Mouse (Mus musculus) stomach, embryonic 14.5 days (tissue): Measurements from ENCODE around the gene Acoxl. TPM values are rescaled to one million over a fixed set of nuclear protein-coding genes. Genes with fewer than 3 reads are reported as not detected.

Experiments
- ATAC-seq: fragments of 200-750 bp; cut with Nextera tagmentation; 2 replicates; pipeline ENCODE4 v1.8.0; 2017; ENCODE audit warnings: low read depth, moderate TSS enrichment; ENCODE audit not compliant: insufficient number of reproducible peaks, insufficient read depth, low FRiP score
- H3K27ac ChIP-seq: fragments of 300-500 bp; sonication (generic); 2 replicates; pipeline ENCODE4 v1.5.1; 2014; ENCODE audit warnings: mild to moderate bottlenecking, low read length, moderate library complexity, mixed read lengths
- H3K27me3 ChIP-seq: fragments of 300-500 bp; sonication (generic); 2 replicates; pipeline ENCODE4 v1.6.1; 2014; ENCODE audit warnings: low read length, control low read depth, mixed read lengths; ENCODE audit not compliant: control insufficient read depth, insufficient read depth
- H3K36me3 ChIP-seq: fragments of 300-500 bp; sonication (generic); 2 replicates; pipeline ENCODE4 v1.6.1; 2014; ENCODE audit warnings: mild to moderate bottlenecking, control low read depth, low read length, moderate library complexity, mixed read lengths; ENCODE audit not compliant: control insufficient read depth, insufficient read depth
- H3K4me1 ChIP-seq: fragments of 300-500 bp; sonication (generic); 2 replicates; pipeline ENCODE4 v1.6.1; 2014; ENCODE audit warnings: low read length, control low read depth, mixed read lengths; ENCODE audit not compliant: control insufficient read depth, insufficient read depth
- H3K4me2 ChIP-seq: fragments of 300-500 bp; sonication (generic); replicated peaks from 2 replicates; pipeline ENCODE4 v1.6.1; 2014; ENCODE audit warnings: low read depth, low read length, control low read depth
- H3K4me3 ChIP-seq: fragments of 300-500 bp; sonication (generic); 2 replicates; pipeline ENCODE4 v1.5.1; 2014; ENCODE audit warnings: low read depth, low read length, control low read depth
- H3K9ac ChIP-seq: fragments of 300-500 bp; sonication (generic); replicated peaks from 2 replicates; pipeline ENCODE4 v1.6.1; 2014; ENCODE audit warnings: low read depth, mild to moderate bottlenecking, control low read depth, low read length, moderate library complexity, mixed read lengths
- H3K9me3 ChIP-seq: fragments of 300-500 bp; sonication (generic); 2 replicates; pipeline ENCODE4 v1.6.1; 2016; ENCODE audit warnings: low read depth, low read length, control low read depth; ENCODE audit not compliant: control insufficient read depth
- WGBS: fragments of 180-500 bp; shearing (Covaris S2); extraction: QIAGEN DNeasy Blood & Tissue Kit; methylation state at CpG from one replicate; pipeline ENCODE4 v1.1.7; 2014; 5-methylcytosine and 5-hydroxymethylcytosine counted together
- polyA plus RNA-seq: library from polyadenylated mRNA; unstranded; fragments of >200 nt; fragmentation: Nextera tagmentation; extraction: Ambion mirVana; gene quantifications from 2 replicates; pipeline ENCODE4 v1.2.1, GENCODE M21; 2014

The Acoxl gene
- polyA plus RNA-seq, 1 experiment from 2014 or later: 0.16 TPM

DNA sequence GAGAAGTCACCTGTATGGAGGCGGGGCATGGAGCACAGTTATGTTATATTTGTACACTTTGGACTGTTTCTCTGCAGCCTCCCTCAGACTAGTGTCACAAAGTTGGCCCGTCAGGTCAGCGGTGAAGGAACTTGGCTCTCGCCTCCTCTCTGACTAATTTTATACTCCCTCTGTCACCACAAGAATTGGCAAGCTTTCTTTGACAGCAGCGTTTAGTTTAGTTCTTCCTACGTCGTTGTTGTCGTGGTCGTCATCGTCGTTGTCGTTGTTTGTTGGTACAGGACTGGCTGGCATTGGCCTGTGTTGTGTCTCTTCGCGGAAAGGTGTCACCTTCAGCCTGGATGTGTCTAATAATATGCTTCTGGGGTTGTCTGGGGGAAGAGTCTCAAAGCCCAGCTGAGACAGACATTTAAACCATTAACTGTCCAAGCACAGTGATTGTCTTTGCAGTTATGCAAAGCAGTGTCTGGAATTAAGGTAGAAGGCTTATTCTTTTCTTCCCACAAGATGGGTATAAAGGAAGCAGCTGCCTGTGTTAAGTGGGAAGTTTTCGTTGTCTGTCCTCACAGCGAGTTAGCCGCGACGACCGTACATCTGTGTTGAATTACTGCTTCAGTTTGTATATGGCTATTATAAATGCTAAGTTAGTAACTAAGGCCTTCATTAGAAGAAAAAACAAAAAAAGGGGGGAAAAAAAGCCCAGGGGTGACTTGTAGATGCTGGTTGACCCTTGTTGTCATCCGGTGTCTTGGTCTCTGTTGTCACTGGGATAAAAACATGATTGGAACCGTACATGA is 299.0 kb downstream of the Acoxl start:
- H3K4me3 ChIP-seq: no peak overlapping the region
- H3K4me2 ChIP-seq: no peak overlapping the region
- H3K9ac ChIP-seq: no peak overlapping the region
- peaks cover 12% of the 10 kb centered on the region for H3K36me3 ChIP-seq
- no peaks in the 10 kb centered on the region for H3K27me3 ChIP-seq
- no peak overlapping the region for H3K27ac ChIP-seq
- ATAC-seq: no peak
- 86% methylated on average over 22 of the region's 22 CpGs for WGBS
- H3K9me3 ChIP-seq: no peaks in the 10 kb centered on the region
- no peaks in the 10 kb centered on the region for H3K4me1 ChIP-seq

DNA sequence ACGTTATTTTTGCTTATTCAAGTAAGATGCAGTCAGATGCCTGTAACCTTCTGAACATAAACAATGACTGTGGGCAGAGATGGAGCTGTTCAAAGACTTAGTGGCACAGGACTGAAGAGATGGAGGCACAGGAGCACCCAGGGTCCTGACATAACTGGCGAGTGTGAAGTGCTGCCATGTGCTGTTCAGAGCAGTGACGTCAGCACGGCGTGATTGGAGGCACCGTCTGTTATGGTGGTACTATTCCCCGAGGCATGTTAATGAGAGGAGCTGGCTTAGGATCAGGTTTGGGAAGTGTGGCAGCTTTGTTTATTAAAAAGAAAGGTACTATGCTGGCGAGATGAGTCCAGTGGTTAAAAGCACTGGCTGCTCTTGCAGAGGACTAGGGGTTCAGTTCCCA is 300.2 kb downstream of the Acoxl start:
- Histone ChIP-seq H3K4me2 (no peak overlapping the region), H3K4me3 (no peak overlapping the region), H3K4me1 (no peaks in the 10 kb centered on the region), H3K9me3 (no peaks in the 10 kb centered on the region), H3K27ac (no peak overlapping the region), H3K27me3 (no peaks in the 10 kb centered on the region), H3K36me3 (peaks cover 8% of the 10 kb centered on the region), H3K9ac (no peak overlapping the region)
- no peak for ATAC-seq
- WGBS: 74% methylated on average over 8 of the region's 8 CpGs

DNA sequence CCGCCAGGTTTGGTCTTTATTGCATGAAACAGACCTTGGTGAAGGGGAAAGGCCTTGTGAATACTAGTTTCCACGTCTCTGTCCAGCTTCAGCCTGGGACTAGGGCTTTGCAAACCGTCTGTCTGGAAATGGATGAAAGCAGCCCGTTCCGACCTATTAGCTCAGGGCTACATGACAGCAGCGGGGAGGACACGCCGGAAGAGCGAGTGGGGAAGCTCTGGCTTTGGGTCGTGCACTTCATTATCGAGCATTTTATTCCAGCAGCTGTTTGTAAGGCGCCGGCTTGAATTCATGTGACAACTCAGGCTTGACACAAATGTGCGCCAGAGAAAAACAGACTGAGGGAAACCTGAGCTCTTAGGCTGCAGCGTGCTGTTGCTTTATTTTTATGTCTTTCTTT is 301.1 kb downstream of the Acoxl start:
- ATAC-seq: no peak
- H3K9me3 ChIP-seq: no peaks in the 10 kb centered on the region
- WGBS: 67% methylated on average over 15 of the region's 15 CpGs

DNA sequence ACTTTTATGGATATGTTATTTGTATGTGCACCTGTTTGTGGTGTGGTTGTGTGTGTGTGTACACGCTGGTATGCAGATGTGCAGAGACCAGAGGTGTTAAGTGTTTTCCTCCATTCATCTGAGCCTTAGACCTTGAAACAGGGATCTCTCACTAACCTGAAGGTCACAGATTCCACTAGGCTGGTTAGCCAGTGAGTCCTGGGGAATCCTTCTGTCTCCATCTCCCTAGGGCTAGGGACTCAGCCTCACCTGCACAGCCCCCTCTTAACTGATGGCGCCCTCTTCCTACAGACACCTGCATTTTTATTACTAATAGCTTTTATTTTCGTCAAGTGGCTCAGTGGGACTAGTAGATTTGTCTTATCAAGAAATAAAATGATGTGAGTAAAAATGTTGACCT is 301.5 kb downstream of the Acoxl start:
- Histone ChIP-seq H3K27me3 (no peaks in the 10 kb centered on the region), H3K27ac (no peak overlapping the region; the same call in 1 of the 2 replicates), H3K36me3 (peaks cover 7% of the 10 kb centered on the region), H3K4me1 (no peaks in the 10 kb centered on the region), H3K4me3 (no peak overlapping the region), H3K4me2 (no peak overlapping the region), H3K9ac (no peak overlapping the region), H3K9me3 (no peaks in the 10 kb centered on the region)
- 87% methylated on average over 3 of the region's 3 CpGs for WGBS
- ATAC-seq: no peak

More for the DNA sequence above, 301.1 kb downstream of the Acoxl start:
- no peak overlapping the region for H3K27ac ChIP-seq
- no peaks in the 10 kb centered on the region for H3K4me1 ChIP-seq
- peaks cover 11% of the 10 kb centered on the region for H3K36me3 ChIP-seq
- no peak overlapping the region for H3K4me3 ChIP-seq
- H3K9ac ChIP-seq: no peak overlapping the region
- H3K4me2 ChIP-seq: no peak overlapping the region
- no peaks in the 10 kb centered on the region for H3K27me3 ChIP-seq

DNA sequence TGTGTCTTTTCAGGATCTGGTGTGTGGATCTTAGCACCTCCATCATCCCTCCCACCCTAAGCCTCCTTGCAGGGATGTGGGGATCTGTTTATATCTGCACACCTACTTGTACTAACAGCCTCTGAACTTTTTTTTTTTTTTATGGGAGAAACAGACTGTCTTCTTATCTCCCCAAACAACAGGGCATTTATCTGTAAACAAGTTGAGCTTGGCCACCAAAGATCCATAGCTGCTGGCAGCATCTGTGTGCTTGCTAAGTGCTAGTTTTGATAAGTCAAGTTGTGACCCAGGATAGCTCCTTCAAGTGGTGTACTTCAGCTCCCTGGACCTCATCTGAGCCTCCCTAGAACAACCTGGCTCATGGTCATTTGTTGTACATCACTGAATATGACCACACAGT is 305.3 kb downstream of the Acoxl start:
- H3K27me3 ChIP-seq: no peaks in the 10 kb centered on the region
- no peak overlapping the region for H3K27ac ChIP-seq
- peaks cover 25% of the 10 kb centered on the region for H3K36me3 ChIP-seq
- H3K4me1 ChIP-seq: 0 out of 2 replicates have a peak, but pooled peaks cover 2% of the 10 kb centered on the region
- ATAC-seq: no peak
- H3K9me3 ChIP-seq: no peaks in the 10 kb centered on the region
- H3K4me3 ChIP-seq: no peak overlapping the region
- no peak overlapping the region for H3K9ac ChIP-seq
- H3K4me2 ChIP-seq: no peak overlapping the region

DNA sequence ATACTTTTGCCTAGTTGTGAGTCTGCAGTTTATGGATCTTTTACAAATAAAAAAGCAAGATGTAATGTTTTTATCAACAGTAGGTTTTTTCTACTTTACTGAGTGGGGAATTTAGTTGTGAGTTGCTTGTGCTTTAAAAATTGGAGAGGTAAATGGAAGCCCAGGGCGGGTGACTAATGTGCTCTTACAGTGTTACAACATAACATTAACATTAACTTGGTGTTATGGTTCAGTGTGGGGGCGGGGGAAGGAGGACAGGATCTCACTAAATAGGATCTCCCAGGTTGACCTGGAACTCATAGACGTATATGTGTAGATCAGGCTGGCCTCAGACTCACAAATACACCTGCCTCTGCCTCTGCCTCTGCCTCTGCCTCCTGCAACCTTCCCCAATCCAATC is 306.8 kb downstream of the Acoxl start:
- no peak for ATAC-seq
- Histone ChIP-seq H3K4me2 (no peak overlapping the region), H3K9ac (no peak overlapping the region), H3K9me3 (no peaks in the 10 kb centered on the region), H3K36me3 (peaks cover 30% of the 10 kb centered on the region), H3K27ac (no peak overlapping the region), H3K27me3 (no peaks in the 10 kb centered on the region), H3K4me1 (0 out of 2 replicates have a peak, but pooled peaks cover 2% of the 10 kb centered on the region), H3K4me3 (no peak overlapping the region)
- WGBS: 48% methylated on average over 3 of the region's 3 CpGs

DNA sequence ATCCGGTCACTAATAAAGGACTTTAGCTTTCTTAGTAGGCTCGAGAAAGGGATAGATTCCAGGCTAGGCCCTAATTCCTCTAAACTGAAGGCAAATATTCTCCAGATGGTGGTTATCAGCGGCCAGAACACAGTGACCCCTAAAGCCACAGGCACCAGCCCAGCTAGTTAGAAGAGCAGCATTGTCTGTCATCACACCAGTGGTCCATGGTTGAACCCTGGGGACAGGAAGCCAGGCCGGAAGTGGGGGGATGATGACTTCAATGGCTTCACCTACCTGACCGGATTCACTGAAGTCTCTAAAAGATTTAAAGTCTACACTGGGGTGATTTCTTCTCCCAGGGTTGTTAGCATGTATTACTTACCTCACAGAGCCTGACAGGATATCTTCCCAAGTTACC is 310.9 kb downstream of the Acoxl start:
- Histone ChIP-seq H3K36me3 (peaks cover 28% of the 10 kb centered on the region), H3K9me3 (no peaks in the 10 kb centered on the region), H3K27me3 (no peaks in the 10 kb centered on the region), H3K27ac (no peak overlapping the region), H3K9ac (no peak overlapping the region), H3K4me3 (no peak overlapping the region), H3K4me2 (no peak overlapping the region), H3K4me1 (0 out of 2 replicates have a peak, but pooled peaks cover 2% of the 10 kb centered on the region)
- ATAC-seq: no peak
- 86% methylated on average over 5 of the region's 5 CpGs for WGBS

DNA sequence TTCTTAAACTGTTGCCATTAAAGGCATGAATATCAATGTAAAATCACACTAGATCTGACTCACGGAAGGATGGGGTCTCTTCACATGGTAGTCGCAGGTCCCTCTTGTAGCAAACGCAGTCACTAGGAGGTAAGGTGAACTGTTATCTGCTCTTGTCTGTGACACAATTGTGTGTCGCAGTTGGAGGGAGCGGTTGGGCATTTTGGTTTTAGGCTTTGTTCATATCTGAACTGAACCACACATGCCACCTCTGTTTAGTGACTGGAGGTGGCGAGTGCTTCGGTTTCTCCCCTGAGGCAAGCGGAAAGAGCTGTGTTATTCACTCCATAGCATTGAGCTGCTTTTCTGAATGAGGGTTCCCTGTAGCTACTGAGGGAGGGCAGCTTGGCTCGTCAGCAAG is 313.5 kb downstream of the Acoxl start:
- 94% methylated on average over 9 of the region's 9 CpGs for WGBS
- no peaks in the 10 kb centered on the region for H3K9me3 ChIP-seq
- no peak for ATAC-seq
- H3K4me1 ChIP-seq: peaks cover 14% of the 10 kb centered on the region
- no peaks in the 10 kb centered on the region for H3K27me3 ChIP-seq
- no peak overlapping the region for H3K4me2 ChIP-seq
- no peak overlapping the region for H3K4me3 ChIP-seq
- H3K36me3 ChIP-seq: peaks cover 28% of the 10 kb centered on the region
- H3K9ac ChIP-seq: no peak overlapping the region
- no peak overlapping the region for H3K27ac ChIP-seq
